Mouse (Mus musculus) liver, adult (tissue): ENCODE data around the gene Lipo2.
"Not testable (repeated sequence)": the region's sequence is repeated elsewhere in the genome, so short reads cannot be mapped to it uniquely, and the experiment has no call there.

Experiments
- GATA4 ChIP-seq: IDR thresholded peaks from 2 replicates; pipeline ENCODE4 v1.6.1; 2014; ENCODE audit warnings: mild to moderate bottlenecking, low read length; ENCODE audit not compliant: insufficient replicate concordance

Gene Lipo2

GRCm38 (mm10) chr19:33751259-33751658 lies at the start of gene Lipo2:
Gene Lipo2 (minus strand): TSS chr19:33751359.
- TF ChIP-seq GATA4, result not testable (repeated sequence)

DNA sequence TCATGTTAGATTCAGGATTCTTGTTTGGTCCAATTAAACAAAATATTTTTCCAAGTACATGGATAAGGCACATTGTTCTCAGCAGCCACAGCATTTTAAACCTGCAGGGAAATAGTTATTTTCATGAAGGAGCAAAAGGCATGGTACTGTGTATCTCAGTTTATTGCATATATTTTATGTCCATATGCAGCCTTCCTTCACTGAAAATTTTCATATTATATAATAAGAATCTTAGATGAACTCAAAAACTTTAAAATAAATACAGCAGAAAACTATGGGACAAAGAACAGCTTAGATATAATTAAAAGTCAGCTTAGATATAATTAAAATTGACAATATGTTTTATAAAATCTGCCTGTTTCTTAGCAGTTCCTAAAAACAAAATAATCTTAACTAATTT lies 36.2 kb upstream of the Lipo2 start, which contains the start of gene Lipo1:
Lipo1 (minus strand) TSS at position 101 of the 400 bp plus-strand sequence.
- TF ChIP-seq GATA4, result not testable (repeated sequence)

DNA sequence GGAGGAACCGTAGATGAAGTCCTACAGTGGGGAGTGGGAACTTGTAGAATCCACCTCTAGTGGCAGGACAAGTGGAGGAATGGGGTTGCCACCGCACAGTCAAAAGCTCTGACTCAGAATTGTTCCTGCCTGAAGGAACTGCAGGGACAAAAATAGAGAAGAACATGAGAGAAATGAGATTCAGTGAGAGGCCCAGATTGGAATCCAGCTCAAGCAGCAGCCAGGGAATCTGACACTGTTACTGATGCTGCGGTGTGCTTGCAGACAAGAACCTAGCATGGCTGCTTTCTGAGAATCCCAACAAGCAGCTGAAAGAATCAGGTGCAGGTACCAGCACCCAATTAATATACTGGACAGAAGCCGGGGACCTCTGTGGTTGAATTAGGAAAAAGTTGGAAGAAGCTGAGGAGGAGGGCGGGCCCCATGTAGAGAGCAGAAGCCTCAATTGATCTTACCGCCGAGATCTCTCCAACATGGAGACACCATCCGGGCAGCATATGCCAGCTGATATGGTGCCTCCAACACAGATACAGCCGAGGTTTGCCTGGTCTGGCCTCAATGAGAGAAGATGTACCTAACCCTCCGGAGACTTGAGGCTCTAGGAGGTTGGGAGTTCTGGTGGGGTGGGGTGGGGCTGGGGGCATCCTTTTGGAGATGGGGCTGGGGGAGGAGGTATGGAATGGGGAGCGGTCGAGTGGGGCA lies 35.6 kb upstream of the Lipo2 start:
- no peak for TF ChIP-seq GATA4

- not testable (repeated sequence) for TF ChIP-seq GATA4
Measured at GRCm38 (mm10) chr19:33761287-33762086, 10.3 kb upstream of the Lipo2 start, which contains the start of gene Lipo3. Gene Lipo3 (minus strand): TSS chr19:33761951.
